Mouse (Mus musculus): Measurements from ENCODE around the gene Arhgap4. TPM values are rescaled to one million over a fixed set of nuclear protein-coding genes. Genes with fewer than 3 reads are reported as not detected.

The Arhgap4 gene
- polyA plus RNA-seq, 1 experiment from 2014 or later, result 3.1 TPM

GRCm38 (mm10) chrX:73895719-73896118, 26.0 kb downstream of the Arhgap4 start, which contains the start of gene L1cam:
Gene L1cam (minus strand): TSS chrX:73896105.
- H3K27ac ChIP-seq (ENCODE audit: low read length), result no peak within 1 kb of the TSS
- H3K36me3 ChIP-seq (ENCODE audit: control insufficient read depth, insufficient read depth, low read length), result no peaks in the 10 kb centered on the region
- no peak within 1 kb of the TSS for H3K4me2 ChIP-seq (ENCODE audit: low read depth, low read length)
- no peaks in the 10 kb centered on the region for H3K27me3 ChIP-seq (ENCODE audit: control insufficient read depth, insufficient read depth, low read depth, low read length)
- no peak within 1 kb of the TSS for H3K9ac ChIP-seq (ENCODE audit: low read length)
- H3K4me1 ChIP-seq (replicated peaks; ENCODE audit: control insufficient read depth, insufficient read depth, low read length), result no peaks in the 10 kb centered on the region
- no peaks in the 10 kb centered on the region for H3K9me3 ChIP-seq (ENCODE audit: control insufficient read depth, low read length)
- WGBS, result 19% methylated on average over 2 of the region's 2 CpGs
- ATAC-seq (ENCODE audit: low read depth), result no peak
- no peak within 1 kb of the TSS for H3K4me3 ChIP-seq (ENCODE audit: low read length)

GRCm38 (mm10) chrX:73892833-73893232, 28.8 kb downstream of the Arhgap4 start:
- no peaks in the 10 kb centered on the region for H3K27me3 ChIP-seq (ENCODE audit: control insufficient read depth, insufficient read depth, low read depth, low read length)
- H3K9me3 ChIP-seq (ENCODE audit: control insufficient read depth, low read length), result no peaks in the 10 kb centered on the region
- no peak overlapping the region for H3K27ac ChIP-seq (ENCODE audit: low read length)
- no peak overlapping the region for H3K4me3 ChIP-seq (ENCODE audit: low read length)
- no peak overlapping the region for H3K9ac ChIP-seq (ENCODE audit: low read length)
- no peaks in the 10 kb centered on the region for H3K36me3 ChIP-seq (ENCODE audit: control insufficient read depth, insufficient read depth, low read length)
- no peak overlapping the region for H3K4me2 ChIP-seq (ENCODE audit: low read depth, low read length)
- no peak for ATAC-seq (ENCODE audit: low read depth)
- no peaks in the 10 kb centered on the region for H3K4me1 ChIP-seq (replicated peaks; ENCODE audit: control insufficient read depth, insufficient read depth, low read length)
- WGBS, result 79% methylated on average over 14 of the region's 14 CpGs

- Histone ChIP-seq H3K4me2 (ENCODE audit: low read depth, low read length) (no peak within 1 kb of the TSS), H3K27ac (ENCODE audit: low read length) (no peak within 1 kb of the TSS)
- WGBS, result 78% methylated on average over 6 of the region's 6 CpGs
These were observed 30.0 kb downstream of the Arhgap4 start, which contains the start of gene Avpr2 for GRCm38 (mm10) chrX:73891551-73892152. Gene Avpr2 (plus strand): TSS chrX:73892102.

GRCm38 (mm10) chrX:73881463-73881862, 40.2 kb downstream of the Arhgap4 start:
- Histone ChIP-seq H3K27ac (ENCODE audit: low read length) (no peak overlapping the region), H3K4me1 (replicated peaks; ENCODE audit: control insufficient read depth, insufficient read depth, low read length) (no peaks in the 10 kb centered on the region), H3K9ac (ENCODE audit: low read length) (no peak overlapping the region), H3K36me3 (ENCODE audit: control insufficient read depth, insufficient read depth, low read length) (no peaks in the 10 kb centered on the region), H3K9me3 (ENCODE audit: control insufficient read depth, low read length) (no peaks in the 10 kb centered on the region), H3K4me3 (ENCODE audit: low read length) (no peak overlapping the region), H3K27me3 (ENCODE audit: control insufficient read depth, insufficient read depth, low read depth, low read length) (peaks cover 6% of the 10 kb centered on the region), H3K4me2 (ENCODE audit: low read depth, low read length) (no peak overlapping the region)
- ATAC-seq (ENCODE audit: low read depth), result no peak
- 25% methylated on average over 6 of the region's 6 CpGs for WGBS

More at GRCm38 (mm10) chrX:73891551-73892152, 30.0 kb downstream of the Arhgap4 start, which contains the start of gene Avpr2:
- Histone ChIP-seq H3K4me3 (ENCODE audit: low read length) (no peak within 1 kb of the TSS), H3K36me3 (ENCODE audit: control insufficient read depth, insufficient read depth, low read length) (no peaks in the 10 kb centered on the region), H3K4me1 (replicated peaks; ENCODE audit: control insufficient read depth, insufficient read depth, low read length) (no peaks in the 10 kb centered on the region), H3K9ac (ENCODE audit: low read length) (no peak within 1 kb of the TSS), H3K9me3 (ENCODE audit: control insufficient read depth, low read length) (no peaks in the 10 kb centered on the region), H3K27me3 (ENCODE audit: control insufficient read depth, insufficient read depth, low read depth, low read length) (no peaks in the 10 kb centered on the region)
- ATAC-seq (ENCODE audit: low read depth), result no peak

GRCm38 (mm10) chrX:73881036-73881427, 40.6 kb downstream of the Arhgap4 start:
- peak; percentile 45 for ATAC-seq (ENCODE audit: low read depth)
- Histone ChIP-seq H3K9me3 (ENCODE audit: control insufficient read depth, low read length) (no peaks in the 10 kb centered on the region), H3K27ac (ENCODE audit: low read length) (no peak overlapping the region), H3K4me1 (replicated peaks; ENCODE audit: control insufficient read depth, insufficient read depth, low read length) (no peaks in the 10 kb centered on the region), H3K36me3 (ENCODE audit: control insufficient read depth, insufficient read depth, low read length) (no peaks in the 10 kb centered on the region), H3K27me3 (ENCODE audit: control insufficient read depth, insufficient read depth, low read depth, low read length) (peaks cover 6% of the 10 kb centered on the region), H3K4me3 (ENCODE audit: low read length) (peak overlapping the region; percentile 49), H3K4me2 (ENCODE audit: low read depth, low read length) (peak overlapping the region; percentile 72), H3K9ac (ENCODE audit: low read length) (peak overlapping the region; percentile 45; the same call in 1 of the 2 replicates)
- 25% methylated on average over 16 of the region's 16 CpGs for WGBS

- ATAC-seq (ENCODE audit: low read depth), result peak; percentile 93
- Histone ChIP-seq H3K27me3 (ENCODE audit: control insufficient read depth, insufficient read depth, low read depth, low read length) (peaks cover 6% of the 10 kb centered on the region), H3K9me3 (ENCODE audit: control insufficient read depth, low read length) (no peaks in the 10 kb centered on the region), H3K27ac (ENCODE audit: low read length) (peak overlapping the region; percentile 39; the same call in 1 of the 2 replicates), H3K4me1 (replicated peaks; ENCODE audit: control insufficient read depth, insufficient read depth, low read length) (no peaks in the 10 kb centered on the region), H3K9ac (ENCODE audit: low read length) (peak overlapping the region; percentile 45; the same call in 1 of the 2 replicates), H3K4me2 (ENCODE audit: low read depth, low read length) (peak overlapping the region; percentile 72), H3K36me3 (ENCODE audit: control insufficient read depth, insufficient read depth, low read length) (no peaks in the 10 kb centered on the region), H3K4me3 (ENCODE audit: low read length) (peak overlapping the region; percentile 49)
- 13% methylated on average over 29 of the region's 48 CpGs for whole genome bisulfite sequencing
These were observed 41.3 kb downstream of the Arhgap4 start for GRCm38 (mm10) chrX:73880194-73881035.

- 67% methylated on average over 1 of the region's 1 CpGs for WGBS
- H3K27me3 ChIP-seq (ENCODE audit: control insufficient read depth, insufficient read depth, low read depth, low read length), result peaks cover 6% of the 10 kb centered on the region
- ATAC-seq (ENCODE audit: low read depth), result no peak
These were observed 44.7 kb downstream of the Arhgap4 start for GRCm38 (mm10) chrX:73877014-73877413.

GRCm38 (mm10) chrX:73875881-73876280, 45.8 kb downstream of the Arhgap4 start:
- ATAC-seq (ENCODE audit: low read depth), result no peak
- Histone ChIP-seq H3K36me3 (ENCODE audit: control insufficient read depth, insufficient read depth, low read length) (no peaks in the 10 kb centered on the region), H3K4me1 (replicated peaks; ENCODE audit: control insufficient read depth, insufficient read depth, low read length) (no peaks in the 10 kb centered on the region), H3K27ac (ENCODE audit: low read length) (no peak overlapping the region), H3K27me3 (ENCODE audit: control insufficient read depth, insufficient read depth, low read depth, low read length) (peaks cover 6% of the 10 kb centered on the region), H3K9me3 (ENCODE audit: control insufficient read depth, low read length) (no peaks in the 10 kb centered on the region), H3K4me2 (ENCODE audit: low read depth, low read length) (no peak overlapping the region), H3K4me3 (ENCODE audit: low read length) (no peak overlapping the region), H3K9ac (ENCODE audit: low read length) (no peak overlapping the region)
- WGBS, result 55% methylated on average over 2 of the region's 2 CpGs

More at GRCm38 (mm10) chrX:73877014-73877413, 44.7 kb downstream of the Arhgap4 start:
- H3K36me3 ChIP-seq (ENCODE audit: control insufficient read depth, insufficient read depth, low read length), result no peaks in the 10 kb centered on the region
- no peak overlapping the region for H3K4me2 ChIP-seq (ENCODE audit: low read depth, low read length)
- no peaks in the 10 kb centered on the region for H3K9me3 ChIP-seq (ENCODE audit: control insufficient read depth, low read length)
- H3K4me3 ChIP-seq (ENCODE audit: low read length), result no peak overlapping the region
- no peaks in the 10 kb centered on the region for H3K4me1 ChIP-seq (replicated peaks; ENCODE audit: control insufficient read depth, insufficient read depth, low read length)
- no peak overlapping the region for H3K27ac ChIP-seq (ENCODE audit: low read length)
- no peak overlapping the region for H3K9ac ChIP-seq (ENCODE audit: low read length)

- no peak for ATAC-seq (ENCODE audit: low read depth)
These were observed 49.7 kb downstream of the Arhgap4 start for GRCm38 (mm10) chrX:73871956-73872355.

More at GRCm38 (mm10) chrX:73871956-73872355, 49.7 kb downstream of the Arhgap4 start:
- no peaks in the 10 kb centered on the region for H3K9me3 ChIP-seq (ENCODE audit: control insufficient read depth, low read length)
- no peak overlapping the region for H3K4me2 ChIP-seq (ENCODE audit: low read depth, low read length)
- WGBS, result 23% methylated on average over 1 of the region's 1 CpGs
- no peak overlapping the region for H3K4me3 ChIP-seq (ENCODE audit: low read length)
- H3K27ac ChIP-seq (ENCODE audit: low read length), result no peak overlapping the region
- H3K4me1 ChIP-seq (replicated peaks; ENCODE audit: control insufficient read depth, insufficient read depth, low read length), result no peaks in the 10 kb centered on the region
- no peaks in the 10 kb centered on the region for H3K27me3 ChIP-seq (ENCODE audit: control insufficient read depth, insufficient read depth, low read depth, low read length)
- no peaks in the 10 kb centered on the region for H3K36me3 ChIP-seq (ENCODE audit: control insufficient read depth, insufficient read depth, low read length)
- no peak overlapping the region for H3K9ac ChIP-seq (ENCODE audit: low read length)

Measured in lung, embryonic 16.5 days (tissue).